Mouse (Mus musculus): Measurements from ENCODE around the gene Ccnl2.

Ccnl2 gene

DNA sequence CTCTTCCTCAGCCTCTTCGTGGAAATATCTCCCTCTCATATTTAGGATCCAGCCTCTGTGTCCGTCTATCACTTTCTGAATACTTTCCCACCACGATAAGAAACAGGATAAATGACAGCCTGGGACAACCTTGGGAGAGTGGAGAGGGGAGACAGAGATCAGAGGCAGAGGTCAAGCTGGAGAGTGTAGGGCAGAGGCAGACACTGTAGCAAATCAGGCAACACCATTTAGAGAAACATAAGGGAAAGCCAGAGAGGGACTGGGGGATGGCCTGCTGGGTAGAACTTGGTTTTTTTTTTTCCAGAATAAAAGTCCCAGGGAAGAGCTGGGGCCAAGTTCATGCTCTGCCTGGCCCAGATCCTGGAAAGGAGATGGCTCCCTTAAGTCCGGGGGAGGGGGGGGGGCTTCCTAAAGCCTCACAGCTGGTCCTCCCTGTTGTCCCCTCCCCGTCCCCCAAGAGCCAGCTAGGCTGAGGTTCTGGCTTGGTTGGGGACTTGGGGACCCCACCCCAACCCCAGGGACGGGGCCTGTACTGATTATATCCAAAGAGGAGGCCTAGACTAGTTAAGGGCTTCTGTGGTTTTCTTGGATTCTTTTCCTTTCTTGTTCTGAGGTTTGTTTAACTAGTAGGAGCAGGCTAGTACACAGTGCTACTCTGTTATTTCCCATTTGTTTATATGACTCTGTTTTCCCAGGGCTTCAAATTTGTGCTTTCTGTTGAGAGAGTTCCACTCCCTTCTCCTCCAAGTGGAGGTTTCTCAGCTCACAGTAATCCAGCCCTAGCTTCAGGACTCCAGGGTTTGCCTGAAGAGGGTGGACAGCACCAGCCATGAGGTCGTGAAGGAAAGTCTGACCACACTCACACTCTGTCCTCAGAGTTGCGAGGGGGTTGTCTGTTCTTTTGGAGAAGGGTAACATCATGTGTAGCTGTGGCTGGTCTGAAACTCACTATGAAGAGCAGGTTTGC, 26.2 kb downstream of the Ccnl2 start:
- DNase-seq (ENCODE audit: low spot score in 2 of 2) = no peak

DNA sequence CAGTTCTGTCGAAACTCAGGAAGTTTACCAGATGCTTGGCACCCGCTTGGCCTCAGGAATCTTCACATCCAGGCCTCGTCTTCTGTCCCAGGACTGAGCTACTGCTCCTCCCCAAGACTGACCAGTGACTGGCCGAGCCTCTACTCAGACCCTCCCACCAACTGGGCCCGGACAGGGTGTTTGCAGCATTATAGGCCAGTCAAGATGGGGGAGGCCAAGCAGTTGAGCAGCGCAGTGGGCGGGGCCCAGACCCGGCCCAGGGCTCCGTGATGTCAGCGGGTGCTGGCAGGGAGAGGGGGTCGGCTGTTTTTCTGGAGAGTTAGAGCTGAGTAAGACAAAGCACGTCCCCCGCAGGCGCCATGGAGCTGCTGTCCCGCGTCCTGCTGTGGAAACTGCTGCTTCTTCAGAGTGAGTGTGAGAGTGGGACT, 27.2 kb downstream of the Ccnl2 start, which contains the start of gene Mxra8:
Mxra8 (plus strand) TSS at position 198 of the 428 bp plus-strand sequence.
- peak; percentile 36 to 67 for DNase-seq (ENCODE audit: low spot score in 2 of 2)

DNA sequence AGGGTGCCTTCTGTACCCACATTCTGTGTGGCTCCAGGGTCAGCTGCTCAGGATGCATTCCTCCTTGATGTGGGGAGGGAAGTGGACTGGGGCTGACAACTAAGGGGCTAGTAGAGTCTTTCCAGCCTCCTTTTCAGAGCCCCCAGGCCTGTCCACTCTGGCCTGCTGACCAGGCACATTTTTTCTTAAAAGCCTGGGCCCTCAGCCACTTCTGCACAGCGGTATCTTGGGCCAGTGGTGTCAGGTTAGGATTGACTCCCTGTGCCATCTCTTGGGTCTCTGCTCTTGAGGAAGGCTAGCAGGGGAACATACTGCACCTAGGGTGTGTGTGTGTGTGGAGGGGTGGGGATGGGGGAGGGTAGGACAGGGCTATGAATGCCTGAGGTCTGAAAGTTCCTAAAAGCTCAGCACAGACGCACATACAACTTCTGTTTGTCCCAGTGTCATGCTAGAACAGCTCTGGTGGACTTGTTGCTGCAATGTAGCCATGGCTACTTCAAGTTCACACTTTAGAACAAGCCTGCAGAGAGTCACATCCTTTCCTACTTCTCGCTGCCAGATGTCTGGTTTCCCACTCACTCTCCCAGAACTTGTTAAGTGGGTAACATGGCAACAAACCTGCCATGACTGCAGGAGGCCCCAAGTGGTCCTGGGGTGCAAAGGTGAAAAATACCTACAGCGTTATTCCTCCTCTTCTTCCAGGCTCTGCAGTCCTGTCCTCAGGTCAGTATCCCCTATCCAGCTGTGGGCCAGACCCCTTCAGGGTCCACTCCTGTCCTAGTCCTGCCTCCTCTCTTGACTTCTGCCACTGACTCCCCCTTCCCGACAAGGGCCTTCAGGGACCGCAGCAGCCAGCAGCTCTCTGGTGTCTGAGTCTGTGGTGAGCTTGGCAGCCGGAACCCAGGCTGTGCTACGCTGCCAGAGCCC, 28.1 kb downstream of the Ccnl2 start:
- DNase-seq (ENCODE audit: low spot score in 2 of 2) = no peak

DNA sequence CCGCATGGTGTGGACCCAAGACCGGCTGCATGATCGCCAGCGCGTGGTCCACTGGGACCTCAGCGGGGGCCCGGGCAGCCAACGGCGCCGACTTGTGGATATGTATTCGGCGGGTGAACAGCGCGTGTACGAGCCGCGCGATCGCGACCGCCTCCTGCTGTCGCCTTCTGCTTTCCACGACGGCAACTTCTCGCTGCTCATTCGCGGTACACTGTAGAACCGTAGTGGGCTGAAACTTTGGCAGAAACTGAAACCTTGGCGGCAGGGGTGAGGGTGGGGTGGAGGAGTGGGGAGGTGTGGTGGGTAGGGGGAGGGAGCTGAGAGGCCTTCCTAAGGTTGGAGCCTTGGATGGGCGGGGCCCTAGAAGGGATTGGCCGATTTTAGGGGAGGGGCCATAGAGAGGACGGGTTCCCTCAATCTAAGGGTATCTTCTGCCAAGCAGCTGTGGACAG, 28.7 kb downstream of the Ccnl2 start:
- peak; percentile 50 to 81 for DNase-seq (ENCODE audit: low spot score in 2 of 2)

DNA sequence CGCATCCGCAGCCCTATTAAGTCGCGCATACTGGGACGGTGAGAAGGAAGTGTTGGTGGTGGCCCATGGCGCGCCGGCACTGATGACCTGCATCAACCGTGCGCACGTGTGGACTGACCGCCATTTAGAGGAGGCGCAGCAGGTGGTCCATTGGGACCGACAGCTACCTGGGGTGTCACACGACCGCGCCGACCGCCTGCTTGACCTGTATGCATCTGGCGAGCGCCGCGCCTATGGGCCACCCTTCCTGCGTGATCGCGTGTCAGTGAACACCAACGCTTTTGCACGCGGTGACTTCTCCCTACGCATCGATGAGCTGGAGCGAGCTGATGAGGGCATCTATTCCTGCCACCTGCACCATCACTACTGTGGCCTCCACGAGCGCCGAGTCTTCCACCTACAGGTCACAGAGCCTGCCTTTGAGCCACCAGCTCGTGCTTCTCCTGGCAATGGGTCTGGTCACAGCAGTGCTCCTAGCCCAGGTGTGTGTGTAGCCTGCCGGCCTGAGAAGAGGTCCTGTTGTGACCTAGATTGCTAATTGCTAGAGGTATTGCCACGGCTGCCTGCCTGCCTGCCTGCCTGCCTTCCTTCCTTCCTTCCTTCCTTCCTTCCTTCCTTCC, 29.5 kb downstream of the Ccnl2 start:
- DNase-seq (ENCODE audit: low spot score in 2 of 2) = peak; percentile 16 to 69

DNA sequence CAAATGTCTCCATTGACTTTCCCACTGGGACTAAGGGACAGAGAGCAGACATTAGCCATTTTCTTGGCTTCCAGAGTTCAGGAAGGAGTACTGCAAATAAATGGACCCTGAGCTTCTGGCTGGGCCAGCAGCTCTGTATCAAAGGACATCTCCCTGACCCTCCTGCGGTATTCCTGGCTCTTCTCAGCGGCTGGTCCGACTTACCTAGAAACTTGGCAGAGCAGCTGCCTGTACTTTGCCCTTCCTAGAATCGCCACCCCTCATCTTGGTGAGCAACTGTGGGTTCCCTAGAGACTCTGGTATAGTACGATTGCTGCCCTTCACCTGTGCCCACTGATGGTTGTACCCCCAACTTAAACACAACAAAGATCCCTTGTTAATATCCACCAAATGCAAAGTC, 30.9 kb downstream of the Ccnl2 start:
- DNase-seq (ENCODE audit: low spot score in 2 of 2) = no peak

DNA sequence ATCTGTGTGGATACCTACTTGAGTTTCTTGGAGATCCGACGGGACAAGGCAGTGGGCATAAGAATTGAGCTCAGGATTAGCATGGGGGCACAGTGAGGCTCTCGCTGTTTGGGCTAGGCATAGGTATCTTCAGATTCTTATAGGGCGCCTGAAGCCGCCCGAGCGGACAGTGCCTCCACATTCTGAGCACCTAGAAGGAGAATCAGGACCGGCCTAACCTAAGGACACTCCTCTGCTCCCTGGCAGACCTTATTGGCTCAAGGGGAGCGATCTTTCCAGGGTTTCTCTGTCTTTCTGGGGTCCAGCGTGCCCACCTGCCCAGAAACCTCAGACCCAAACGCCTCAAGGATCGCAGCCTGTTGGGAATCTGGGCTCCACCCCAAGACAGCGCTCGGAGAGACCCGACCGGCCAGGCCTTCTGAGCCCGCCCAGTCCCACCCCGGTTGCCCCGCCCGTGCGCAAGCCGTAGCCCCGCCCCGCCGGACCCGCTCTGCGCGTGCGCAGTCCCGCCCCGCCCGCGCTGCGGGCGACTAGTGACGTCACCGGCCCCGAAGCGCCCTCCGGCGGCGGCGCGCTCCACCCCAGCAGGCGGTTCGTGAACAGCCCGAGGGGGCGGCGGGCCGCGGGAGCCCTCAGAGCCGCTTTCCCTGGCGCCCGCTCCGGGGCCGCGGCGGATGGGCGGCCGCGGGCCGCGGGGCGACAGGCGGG, 34.7 kb downstream of the Ccnl2 start, which contains the start of gene Dvl1:
Dvl1 (plus strand) TSS at position 532 of the 708 bp plus-strand sequence.
- DNase-seq (ENCODE audit: low spot score in 2 of 2) = peak; percentile 97 to 100

DNA sequence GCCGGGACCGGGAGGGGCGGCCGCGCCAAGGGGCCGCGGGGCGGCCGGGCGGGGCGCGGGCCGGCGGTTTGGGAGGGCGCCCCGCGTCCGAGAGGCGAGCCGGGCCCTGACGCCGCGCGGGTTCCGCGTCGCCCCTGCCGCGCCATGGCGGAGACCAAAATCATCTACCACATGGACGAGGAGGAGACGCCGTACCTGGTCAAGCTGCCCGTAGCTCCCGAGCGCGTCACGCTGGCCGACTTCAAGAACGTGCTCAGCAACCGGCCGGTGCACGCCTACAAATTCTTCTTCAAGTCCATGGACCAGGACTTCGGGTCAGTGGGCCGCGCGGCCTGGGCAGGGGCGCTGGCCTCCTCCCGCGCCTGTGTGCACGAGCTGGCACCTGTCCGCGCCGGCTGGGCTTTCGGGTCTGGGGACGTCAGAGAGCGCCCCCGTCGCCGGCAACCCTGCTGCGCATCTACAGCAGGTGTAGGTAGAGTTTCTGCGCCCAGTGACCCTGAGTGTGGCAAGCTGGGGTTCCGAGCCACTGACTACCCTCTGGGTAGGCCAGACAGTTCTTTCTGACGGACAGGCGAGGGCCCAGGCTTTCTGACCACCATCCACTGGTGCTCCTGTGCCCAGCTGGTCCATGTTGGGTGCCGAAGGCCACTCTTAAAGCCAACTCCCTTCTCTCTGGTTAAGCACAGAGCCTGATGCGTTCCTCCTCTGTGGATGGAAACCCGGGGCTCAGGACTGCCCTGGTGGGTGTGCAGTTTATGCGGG, 35.5 kb downstream of the Ccnl2 start:
- DNase-seq (ENCODE audit: low spot score in 2 of 2) = peak; percentile 46 to 81

DNA sequence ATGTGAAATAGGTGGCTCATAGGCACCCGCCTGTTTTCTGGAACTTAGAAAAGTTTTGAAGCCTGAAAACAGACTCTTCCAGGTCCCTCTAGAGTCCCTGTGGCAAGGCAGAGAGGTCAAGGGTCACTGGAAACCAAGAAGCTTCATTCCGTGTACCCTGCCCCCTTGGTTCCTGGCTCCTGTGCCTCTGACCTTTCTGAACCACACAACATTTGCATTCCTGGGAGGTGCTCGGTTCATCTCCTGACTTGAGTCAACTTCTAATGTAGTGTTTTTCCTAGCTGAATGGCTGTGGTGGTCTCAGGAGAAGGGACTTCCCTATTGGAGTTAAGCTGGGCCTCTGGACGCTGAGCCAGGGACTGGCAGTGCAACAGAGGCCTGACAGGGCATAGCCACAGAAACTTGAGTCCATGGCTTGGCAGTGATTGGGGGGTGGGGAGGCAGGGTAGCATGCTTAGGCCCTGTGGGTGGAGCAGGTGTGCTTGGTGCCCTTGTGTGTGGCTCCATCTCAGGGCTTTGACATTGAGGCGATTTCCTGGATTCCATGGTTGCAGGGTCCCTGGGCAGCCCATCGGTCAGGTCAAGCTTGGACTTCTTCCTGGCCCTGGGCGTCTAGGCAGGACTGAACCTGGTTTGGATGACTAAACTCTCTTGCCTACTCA, 36.3 kb downstream of the Ccnl2 start:
- DNase-seq (ENCODE audit: low spot score in 2 of 2) = no peak

DNA sequence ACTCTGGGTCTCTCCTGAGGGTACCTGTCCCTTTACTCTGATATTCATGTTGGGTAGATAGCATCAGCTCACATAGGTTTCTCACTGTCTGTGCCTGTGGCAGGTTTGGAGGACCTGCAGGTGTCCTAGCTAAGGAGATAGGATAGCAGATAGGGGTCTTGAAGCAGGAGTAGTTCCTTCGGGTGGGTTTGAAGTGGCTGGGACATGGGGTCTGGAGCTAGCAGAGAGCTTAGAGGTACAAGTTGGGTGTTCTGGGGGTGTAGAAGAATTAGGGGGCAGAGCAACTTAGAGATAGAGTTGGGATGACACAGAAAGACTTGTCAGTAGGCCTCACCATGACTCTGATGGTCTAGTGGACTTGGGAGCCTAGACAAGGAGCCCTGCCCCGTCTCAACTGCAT, 37.1 kb downstream of the Ccnl2 start:
- DNase-seq (ENCODE audit: low spot score in 2 of 2) = no peak

DNA sequence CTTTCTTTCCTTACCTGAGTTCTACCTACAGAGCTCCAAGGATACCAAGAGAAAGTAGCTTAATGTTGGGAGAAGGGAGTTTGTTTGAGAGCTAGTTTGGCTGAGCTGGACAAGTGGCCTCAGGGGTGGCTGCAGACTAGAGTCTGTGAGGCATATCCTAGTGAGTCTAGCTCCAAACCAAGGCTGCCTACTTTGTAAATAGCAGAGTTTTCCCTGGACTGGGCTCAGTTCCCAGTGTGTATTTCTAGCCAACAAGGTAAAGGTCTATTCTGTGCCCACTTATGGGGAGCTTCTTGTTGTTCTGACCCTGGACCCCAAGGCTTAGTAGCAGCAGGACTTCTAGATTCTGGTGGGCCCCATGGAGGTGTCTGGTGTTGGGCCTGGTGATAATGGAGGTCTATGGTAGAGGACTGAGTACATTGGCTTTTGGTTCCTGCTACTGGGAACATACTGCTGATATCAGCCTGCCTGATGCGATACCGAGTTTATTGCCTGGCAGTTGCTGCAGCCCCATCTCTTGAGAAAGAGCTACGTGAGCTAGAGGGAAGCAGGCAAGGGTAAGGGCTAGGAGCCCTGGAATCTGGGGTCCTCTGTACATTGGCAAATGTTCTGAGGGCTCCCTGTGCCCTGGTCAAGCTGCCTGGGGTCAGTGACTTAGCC, 37.6 kb downstream of the Ccnl2 start:
- DNase-seq (ENCODE audit: low spot score in 2 of 2) = no peak

DNA sequence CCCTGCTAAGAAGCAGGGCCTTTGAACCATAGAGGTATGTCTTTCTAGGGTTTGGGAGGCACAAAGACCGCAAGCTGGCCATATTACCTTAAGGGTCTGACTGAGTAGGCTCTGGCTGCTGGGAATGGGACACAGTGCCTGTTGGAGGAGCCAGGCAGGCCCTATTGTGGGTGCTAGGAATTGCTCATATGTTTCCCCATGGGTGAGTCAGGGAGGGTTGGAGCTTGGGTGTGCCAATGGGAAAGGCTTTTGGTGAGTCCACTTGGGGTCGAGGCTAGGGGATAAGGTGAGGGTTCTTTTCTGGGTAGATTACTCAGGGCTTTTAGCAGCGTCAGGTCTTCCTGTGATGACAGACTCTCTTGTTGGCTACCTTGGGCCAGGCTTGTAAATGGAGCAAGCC, 39.1 kb downstream of the Ccnl2 start:
- DNase-seq (ENCODE audit: low spot score in 2 of 2) = no peak

DNA sequence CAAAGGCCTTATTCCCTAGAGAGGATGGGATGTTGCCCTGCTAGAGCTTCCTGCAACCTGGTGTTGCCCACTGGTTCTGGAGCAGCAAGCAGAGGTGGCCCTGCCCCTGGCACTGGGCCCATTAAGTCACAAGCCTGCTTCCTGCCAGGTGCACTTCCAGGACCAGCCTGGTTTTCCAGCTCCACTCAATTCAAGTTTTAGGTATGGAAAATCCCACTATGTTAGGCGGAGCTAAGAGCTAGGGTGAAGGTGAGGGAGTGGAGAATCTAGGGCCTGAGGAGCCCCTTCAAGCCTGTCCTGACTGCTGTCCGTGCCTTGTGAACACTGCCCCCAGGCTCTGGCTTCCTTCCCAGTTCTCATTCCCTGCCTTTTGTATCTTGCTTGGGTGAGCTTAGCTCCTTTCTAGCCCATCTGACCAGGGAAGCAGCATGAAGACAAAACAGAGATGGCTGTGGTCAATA, 39.7 kb downstream of the Ccnl2 start:
- DNase-seq (ENCODE audit: low spot score in 2 of 2) = no peak

DNA sequence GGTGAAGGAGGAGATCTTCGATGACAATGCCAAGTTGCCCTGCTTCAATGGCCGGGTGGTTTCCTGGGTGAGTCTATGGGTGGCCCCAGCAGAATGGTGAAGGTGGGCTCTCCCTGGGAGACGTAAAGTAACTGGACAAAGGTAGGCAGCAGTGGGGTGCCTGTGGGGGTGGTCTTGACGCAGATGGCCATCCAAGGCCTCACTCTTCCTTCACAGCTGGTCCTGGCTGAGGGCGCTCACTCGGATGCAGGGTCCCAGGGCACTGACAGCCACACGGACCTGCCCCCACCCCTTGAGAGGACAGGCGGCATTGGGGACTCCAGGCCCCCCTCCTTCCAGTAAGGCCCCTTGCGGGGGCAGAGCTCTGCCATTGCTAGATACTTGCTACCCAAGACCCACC, 41.1 kb downstream of the Ccnl2 start:
- no peak for DNase-seq (ENCODE audit: low spot score in 2 of 2)

DNA sequence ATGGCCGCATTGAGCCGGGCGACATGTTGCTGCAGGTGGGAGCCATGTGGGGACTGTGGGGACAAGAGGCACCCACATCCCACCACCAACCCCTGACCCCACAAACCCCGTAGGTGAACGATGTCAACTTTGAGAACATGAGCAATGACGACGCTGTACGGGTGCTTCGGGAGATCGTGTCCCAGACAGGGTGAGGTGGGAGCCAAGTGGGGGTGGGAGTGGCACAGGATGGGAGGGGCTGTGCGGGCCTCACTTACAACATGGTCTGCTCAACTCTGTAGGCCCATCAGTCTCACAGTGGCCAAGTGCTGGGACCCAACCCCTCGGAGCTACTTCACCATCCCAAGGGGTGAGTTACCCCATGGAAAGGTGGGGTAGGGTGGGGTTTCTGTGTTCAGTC, 42.7 kb downstream of the Ccnl2 start:
- DNase-seq (ENCODE audit: low spot score in 2 of 2) = no peak

DNA sequence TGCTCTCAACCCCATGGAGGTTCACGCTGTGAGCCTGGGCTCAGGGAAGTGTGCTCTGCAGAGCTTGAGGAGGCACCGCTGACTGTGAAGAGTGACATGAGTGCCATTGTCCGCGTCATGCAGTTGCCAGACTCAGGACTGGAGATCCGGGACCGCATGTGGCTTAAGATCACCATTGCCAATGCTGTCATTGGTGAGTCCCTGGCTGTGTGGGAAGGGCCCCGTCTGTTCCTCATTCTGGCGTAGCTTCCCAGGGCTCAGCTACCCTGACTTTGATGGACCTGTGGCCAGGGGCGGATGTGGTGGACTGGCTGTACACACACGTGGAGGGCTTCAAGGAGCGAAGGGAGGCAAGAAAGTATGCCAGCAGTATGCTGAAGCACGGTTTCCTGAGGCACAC, 43.8 kb downstream of the Ccnl2 start:
- no peak for DNase-seq (ENCODE audit: low spot score in 2 of 2)

DNA sequence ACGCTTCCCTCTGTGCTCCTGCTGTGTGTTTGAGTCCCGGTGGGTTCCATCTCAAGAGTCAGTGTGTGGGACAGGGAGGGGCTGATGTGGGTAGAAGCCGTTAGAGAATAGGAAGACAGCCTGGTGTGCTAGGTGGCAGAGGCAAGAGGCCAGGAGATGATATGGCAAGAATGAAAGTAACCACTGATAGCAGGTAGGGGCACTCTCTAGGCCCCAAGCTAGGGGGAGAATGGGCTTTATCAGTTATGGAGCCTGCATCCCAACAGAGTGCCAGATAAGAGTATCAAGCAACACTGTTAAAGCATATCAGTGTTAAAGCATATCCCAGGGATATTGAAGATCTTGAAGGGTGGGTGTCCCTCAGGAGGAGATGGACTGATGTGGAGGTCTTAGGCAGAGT, 44.6 kb downstream of the Ccnl2 start:
- no peak for DNase-seq (ENCODE audit: low spot score in 2 of 2)

DNA sequence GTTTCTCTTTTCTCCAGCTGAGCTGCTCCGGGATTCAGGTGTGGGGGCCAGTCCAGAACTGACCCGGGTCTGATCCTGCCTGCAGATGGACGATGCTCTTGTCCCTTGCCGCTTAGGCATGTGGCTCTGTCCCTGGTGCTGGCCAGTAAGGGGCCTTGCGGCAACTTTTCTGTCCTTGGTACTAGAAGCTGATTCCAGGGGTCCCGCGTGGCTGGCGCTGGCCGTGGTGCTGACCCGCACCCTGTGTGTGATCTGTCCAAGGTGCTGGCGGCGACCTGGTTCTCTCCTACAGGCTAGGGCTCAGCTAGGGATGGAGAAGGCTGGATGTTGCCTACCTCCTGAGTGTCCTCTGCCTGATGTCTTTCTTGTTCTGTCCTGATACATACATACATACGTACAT, 47.0 kb downstream of the Ccnl2 start:
- DNase-seq (ENCODE audit: low spot score in 2 of 2) = peak; percentile 54 to 81

DNA sequence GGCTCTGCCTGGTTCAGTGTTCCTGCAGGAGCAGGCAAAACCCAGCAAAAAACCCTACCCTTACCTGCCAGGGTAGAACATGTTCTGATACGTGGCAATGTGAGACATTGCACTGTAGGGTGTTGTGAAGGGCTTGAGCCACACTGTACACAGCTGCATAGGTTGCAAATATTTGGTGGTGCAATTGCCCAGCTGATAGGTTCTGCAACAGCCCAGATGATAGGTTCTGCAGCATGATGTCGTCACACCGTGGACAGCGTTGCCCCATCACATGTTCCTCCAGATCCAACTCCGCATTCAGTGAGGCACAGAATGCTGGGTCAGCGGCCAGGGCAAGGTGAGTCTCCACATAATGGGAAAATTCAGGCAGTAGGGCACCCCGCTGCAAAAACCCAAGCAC, 49.5 kb downstream of the Ccnl2 start:
- DNase-seq (ENCODE audit: low spot score in 2 of 2) = no peak
